Mouse (Mus musculus) ES-Bruce4 (cell line): ENCODE results near the gene Mical2. TPM values are rescaled to one million over a fixed set of nuclear protein-coding genes. Genes with fewer than 3 reads are reported as not detected.

Source experiments
- H3K27ac ChIP-seq: 2 replicates; pipeline ENCODE4 v1.5.1; 2012; ENCODE audit warnings: low read length, inconsistent platforms; ENCODE audit not compliant: insufficient read depth
- H3K27me3 ChIP-seq: 2 replicates; pipeline ENCODE4 v1.6.1; 2012; ENCODE audit warnings: mild to moderate bottlenecking, low read length, inconsistent platforms; ENCODE audit not compliant: control insufficient read depth, poor library complexity, insufficient read depth, severe bottlenecking
- H3K36me3 ChIP-seq: 2 replicates; pipeline ENCODE4 v1.6.1; 2012; ENCODE audit warnings: inconsistent platforms, mild to moderate bottlenecking, low read length, moderate library complexity; ENCODE audit not compliant: control insufficient read depth, poor library complexity, insufficient read depth, severe bottlenecking
- H3K4me1 ChIP-seq: one replicate; pipeline ENCODE4 v1.8.1; 2011; ENCODE audit warnings: low read length; ENCODE audit not compliant: control insufficient read depth, insufficient read depth
- H3K4me3 ChIP-seq: 2 replicates; pipeline ENCODE4 v1.5.1; 2011; ENCODE audit warnings: low read depth, mild to moderate bottlenecking, low read length
- H3K9ac ChIP-seq: 2 replicates; pipeline ENCODE4 v1.6.1; 2012; ENCODE audit warnings: low read depth, mild to moderate bottlenecking, inconsistent platforms; ENCODE audit not compliant: poor library complexity, severe bottlenecking
- H3K9me3 ChIP-seq: replicated peaks from 2 replicates; pipeline ENCODE4 v1.6.1; 2012; ENCODE audit warnings: mild to moderate bottlenecking, low read length, inconsistent platforms; ENCODE audit not compliant: control insufficient read depth, poor library complexity, insufficient read depth, severe bottlenecking
- CTCF ChIP-seq: IDR thresholded peaks from one replicate; pipeline ENCODE4 v1.8.1; 2011; ENCODE audit warnings: low read depth, low read length
- EP300 ChIP-seq: IDR thresholded peaks from 2 replicates; pipeline ENCODE4 v1.6.1; 2011; ENCODE audit warnings: low read depth, low read length; ENCODE audit not compliant: insufficient read depth
- POLR2A ChIP-seq: IDR thresholded peaks from one replicate; pipeline ENCODE4 v1.8.1; 2011; ENCODE audit warnings: low read length; ENCODE audit not compliant: insufficient read depth
- polyA plus RNA-seq: library from polyadenylated mRNA; stranded (reverse); fragments of >200 nt; gene quantifications from 2 replicates; pipeline ENCODE4 v1.2.4, GENCODE M21; 2011; ENCODE audit warnings: low read depth; ENCODE audit not compliant: missing spikeins, insufficient read depth, insufficient read length

Mical2 gene
- polyA plus RNA-seq, 1 experiment = 2.4 TPM

DNA sequence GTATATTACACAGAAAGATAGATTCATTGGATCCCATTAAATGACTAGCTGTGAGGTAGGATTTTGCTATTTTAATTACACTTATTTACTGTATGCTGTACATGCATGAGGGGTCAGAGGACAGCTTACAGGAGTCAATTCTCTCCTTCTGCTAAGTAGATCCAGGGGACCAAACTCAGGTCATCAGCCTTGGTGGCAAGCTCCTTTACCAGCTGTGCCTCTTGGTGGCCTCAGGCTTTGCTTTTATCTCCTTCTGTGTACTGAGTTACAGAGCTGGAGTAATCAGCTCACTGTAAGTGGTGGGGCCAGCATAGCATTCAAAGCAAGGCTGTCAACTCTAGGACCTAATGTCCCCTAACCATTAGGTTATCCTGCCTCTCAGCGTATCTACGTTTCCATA is 229.3 kb downstream of the Mical2 start:
- no peak overlapping the region for H3K9ac ChIP-seq
- TF ChIP-seq POLR2A = no peak
- no peak for TF ChIP-seq EP300
- no peak for TF ChIP-seq CTCF
- no peak overlapping the region for H3K27ac ChIP-seq
- H3K4me1 ChIP-seq = peaks cover 9% of the 10 kb centered on the region
- no peak overlapping the region for H3K4me3 ChIP-seq
- no peaks in the 10 kb centered on the region for H3K36me3 ChIP-seq
- no peaks in the 10 kb centered on the region for H3K27me3 ChIP-seq
- H3K9me3 ChIP-seq = no peaks in the 10 kb centered on the region

- Histone ChIP-seq H3K4me3 (no peak overlapping the region), H3K27me3 (no peaks in the 10 kb centered on the region)
- TF ChIP-seq POLR2A = no peak
- no peak for TF ChIP-seq CTCF
- TF ChIP-seq EP300 = no peak
These were observed 230.0 kb downstream of the Mical2 start for GRCm38 (mm10) chr7:112455566-112456110.

GRCm38 (mm10) chr7:112457373-112457772 is 231.7 kb downstream of the Mical2 start:
- H3K4me3 ChIP-seq = no peak overlapping the region
- no peaks in the 10 kb centered on the region for H3K9me3 ChIP-seq
- TF ChIP-seq POLR2A (no peak), EP300 (no peak), CTCF (no peak)
- H3K9ac ChIP-seq = no peak overlapping the region
- no peaks in the 10 kb centered on the region for H3K27me3 ChIP-seq
- H3K36me3 ChIP-seq = no peaks in the 10 kb centered on the region
- H3K27ac ChIP-seq = no peak overlapping the region
- H3K4me1 ChIP-seq = peaks cover 6% of the 10 kb centered on the region

More at GRCm38 (mm10) chr7:112455566-112456110, 230.0 kb downstream of the Mical2 start:
- Histone ChIP-seq H3K27ac (no peak overlapping the region), H3K9ac (no peak overlapping the region), H3K36me3 (no peaks in the 10 kb centered on the region), H3K9me3 (no peaks in the 10 kb centered on the region), H3K4me1 (peaks cover 9% of the 10 kb centered on the region)

DNA sequence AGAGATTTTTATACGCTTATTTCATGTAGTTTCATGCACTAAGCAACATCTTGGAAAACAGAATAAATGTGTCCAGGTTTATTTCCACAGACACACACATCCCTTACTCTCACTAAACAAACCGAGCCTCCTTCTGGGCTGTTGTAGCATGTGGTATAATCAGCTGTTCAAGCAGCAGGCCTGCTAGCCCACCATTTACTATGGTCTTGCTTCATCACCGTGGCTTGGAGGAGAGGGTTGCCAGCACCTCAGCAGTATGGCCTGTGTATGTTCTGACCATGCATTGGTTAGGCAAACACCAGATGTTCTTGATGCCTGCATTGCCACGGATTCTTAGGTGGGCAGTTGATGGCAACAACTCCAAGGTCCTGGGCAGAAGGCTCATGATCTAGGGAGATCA is 232.3 kb downstream of the Mical2 start:
- Histone ChIP-seq H3K27me3 (no peaks in the 10 kb centered on the region), H3K9ac (no peak overlapping the region), H3K36me3 (no peaks in the 10 kb centered on the region), H3K4me3 (no peak overlapping the region), H3K27ac (no peak overlapping the region), H3K4me1 (peaks cover 11% of the 10 kb centered on the region), H3K9me3 (no peaks in the 10 kb centered on the region)
- TF ChIP-seq POLR2A (no peak), EP300 (no peak), CTCF (no peak)

DNA sequence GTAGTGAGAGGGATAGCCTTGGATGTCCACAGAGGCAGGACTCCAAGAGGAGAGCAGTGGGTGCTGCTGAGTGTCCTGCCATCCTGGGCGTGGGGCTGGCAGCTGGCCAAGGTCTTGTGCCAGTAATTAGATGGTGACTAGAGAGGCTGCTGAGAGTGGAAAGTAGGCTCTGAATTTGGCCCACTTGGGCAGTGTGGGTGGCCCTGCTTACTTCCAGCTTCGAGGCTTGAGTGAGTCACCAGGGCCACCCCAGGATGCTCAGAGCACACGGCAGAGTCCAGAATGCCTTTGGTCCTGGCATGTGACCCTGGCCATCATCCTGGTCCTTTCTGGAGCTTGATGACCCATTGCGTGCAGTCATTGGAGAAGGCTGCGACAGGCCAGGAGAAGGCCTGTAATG is 232.8 kb downstream of the Mical2 start:
- H3K4me3 ChIP-seq = no peak overlapping the region
- no peaks in the 10 kb centered on the region for H3K9me3 ChIP-seq
- no peaks in the 10 kb centered on the region for H3K27me3 ChIP-seq
- peaks cover 11% of the 10 kb centered on the region for H3K4me1 ChIP-seq
- no peak overlapping the region for H3K27ac ChIP-seq
- H3K36me3 ChIP-seq = no peaks in the 10 kb centered on the region
- TF ChIP-seq CTCF = no peak
- no peak for TF ChIP-seq POLR2A
- no peak for TF ChIP-seq EP300
- no peak overlapping the region for H3K9ac ChIP-seq

Other genes starting within 250 kb of the Mical2 start
- 61.7 and 63.3 TPM in 2 replicates for gene Usp47, start 202.4 kb upstream of the Mical2 start, polyA plus RNA-seq
- 4.4 and 4.6 TPM in 2 replicates for gene Dkk3, start 66.8 kb upstream of the Mical2 start, polyA plus RNA-seq
- 38.5 and 43.2 TPM in 2 replicates for gene Parva, start 201.6 kb downstream of the Mical2 start, polyA plus RNA-seq